Mouse (Mus musculus) brain, embryonic 14.5 days (tissue): ENCODE data around the gene Tfpt.

Experiments
- CTCF ChIP-seq: fragments of 200-500 bp; IDR thresholded peaks from 2 replicates; pipeline ENCODE4 v1.5.1; 2012; ENCODE audit warnings: inconsistent platforms, mild to moderate bottlenecking, moderate library complexity, borderline replicate concordance; ENCODE audit not compliant: insufficient read depth, insufficient read length; ENCODE audit errors: extremely low read depth
- POLR2A ChIP-seq: fragments of 200-500 bp; IDR thresholded peaks from 2 replicates; pipeline ENCODE4 v1.6.1; 2012; ENCODE audit warnings: mild to moderate bottlenecking, inconsistent platforms, borderline replicate concordance; ENCODE audit not compliant: poor library complexity, insufficient read depth, insufficient read length, severe bottlenecking; ENCODE audit errors: extremely low read depth

DNA sequence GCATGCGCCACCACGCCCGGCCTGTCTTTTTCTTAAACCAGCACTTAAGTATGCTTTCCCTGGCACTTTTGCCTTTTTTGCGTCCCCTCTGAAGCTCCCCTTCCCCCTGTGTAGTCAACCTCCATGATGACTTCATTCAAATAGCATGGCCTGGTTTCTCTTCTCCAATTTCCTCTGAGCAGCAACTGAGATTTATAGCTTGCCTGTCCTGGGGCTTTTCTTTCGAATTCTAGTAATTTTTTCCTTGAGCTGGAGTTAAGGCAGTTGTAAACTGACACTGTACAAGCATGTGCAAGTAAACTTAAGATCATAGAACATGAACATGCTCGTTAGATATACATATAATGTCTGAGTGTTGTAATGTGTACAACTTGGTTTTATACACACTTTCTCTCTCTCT lies 22.3 kb downstream of the Tfpt start:
- TF ChIP-seq CTCF (no peak), POLR2A (no peak)
